Mouse (Mus musculus) cortical plate, adult 2 months (tissue): ENCODE data around the gene Ube4b.

ENCODE experiments used
- CTCF ChIP-seq: fragments of 200-500 bp; IDR thresholded peaks from 2 replicates; pipeline ENCODE4 v1.5.1; 2011; ENCODE audit warnings: mild to moderate bottlenecking, control low read depth, low read length; ENCODE audit not compliant: insufficient read depth; ENCODE audit errors: extremely low read depth
- POLR2A ChIP-seq: fragments of 200-500 bp; IDR thresholded peaks from 2 replicates; pipeline ENCODE4 v1.6.1; 2011; ENCODE audit warnings: mild to moderate bottlenecking, low read length, control low read depth; ENCODE audit not compliant: insufficient read depth; ENCODE audit errors: extremely low read depth

- TF ChIP-seq POLR2A (no peak), CTCF (no peak)
Measured at GRCm38 (mm10) chr4:149311996-149312395, 114.6 kb downstream of the Ube4b start.
